Mouse (Mus musculus) MEL-GATA-1-ER (cell line): ENCODE results near the gene Mindy4.

Experiments
- DNase-seq: peaks from one replicate; pipeline ENCODE4 v3.0.0-alpha.2; 2012; ENCODE audit warnings: low read depth; ENCODE audit errors: extremely low read depth

Gene Mindy4

GRCm38 (mm10) chr6:55299917-55300316 lies 96.7 kb downstream of the Mindy4 start:
- no peak for DNase-seq

- DNase-seq: peak; percentile 26
Observed at GRCm38 (mm10) chr6:55300704-55301103, 97.5 kb downstream of the Mindy4 start.

GRCm38 (mm10) chr6:55310179-55310578 lies 107.0 kb downstream of the Mindy4 start:
- no peak for DNase-seq

GRCm38 (mm10) chr6:55311962-55312361 lies 108.8 kb downstream of the Mindy4 start:
- no peak for DNase-seq

- DNase-seq: no peak
Observed at GRCm38 (mm10) chr6:55313893-55314292, 110.7 kb downstream of the Mindy4 start.

GRCm38 (mm10) chr6:55314628-55315027 lies 111.4 kb downstream of the Mindy4 start:
- no peak for DNase-seq

GRCm38 (mm10) chr6:55318597-55318996 lies 115.4 kb downstream of the Mindy4 start:
- DNase-seq: no peak

GRCm38 (mm10) chr6:55319585-55320551 lies 116.7 kb downstream of the Mindy4 start:
- no peak for DNase-seq

GRCm38 (mm10) chr6:55320894-55321293 lies 117.7 kb downstream of the Mindy4 start:
- DNase-seq: no peak

- DNase-seq: no peak
Observed at GRCm38 (mm10) chr6:55321518-55321917, 118.3 kb downstream of the Mindy4 start.

- no peak for DNase-seq
Observed at GRCm38 (mm10) chr6:55322980-55323379, 119.8 kb downstream of the Mindy4 start.

GRCm38 (mm10) chr6:55323908-55324634 lies 120.9 kb downstream of the Mindy4 start:
- peak; percentile 84 for DNase-seq

GRCm38 (mm10) chr6:55324785-55325184 lies 121.6 kb downstream of the Mindy4 start:
- DNase-seq: peak; percentile 30

- peak; percentile 61 for DNase-seq
Observed at GRCm38 (mm10) chr6:55326299-55326698, 123.1 kb downstream of the Mindy4 start.

GRCm38 (mm10) chr6:55327326-55327725 lies 124.1 kb downstream of the Mindy4 start:
- no peak for DNase-seq

GRCm38 (mm10) chr6:55328179-55328578 lies 125.0 kb downstream of the Mindy4 start:
- no peak for DNase-seq

GRCm38 (mm10) chr6:55331315-55331714 lies 128.1 kb downstream of the Mindy4 start:
- no peak for DNase-seq

- no peak for DNase-seq
Observed at GRCm38 (mm10) chr6:55332100-55332772, 129.1 kb downstream of the Mindy4 start.

GRCm38 (mm10) chr6:55332773-55333109 lies 129.6 kb downstream of the Mindy4 start:
- DNase-seq: no peak

GRCm38 (mm10) chr6:55335989-55336514 lies 132.9 kb downstream of the Mindy4 start, which contains the start of gene Aqp1:
Aqp1 (plus strand) TSS chr6:55336432.
- peak; percentile 85 for DNase-seq

GRCm38 (mm10) chr6:55337242-55337641 lies 134.1 kb downstream of the Mindy4 start:
- DNase-seq: peak; percentile 83
